16 mouse cellular contexts compared by ENCODE assay signal in the genomic region with DNA sequence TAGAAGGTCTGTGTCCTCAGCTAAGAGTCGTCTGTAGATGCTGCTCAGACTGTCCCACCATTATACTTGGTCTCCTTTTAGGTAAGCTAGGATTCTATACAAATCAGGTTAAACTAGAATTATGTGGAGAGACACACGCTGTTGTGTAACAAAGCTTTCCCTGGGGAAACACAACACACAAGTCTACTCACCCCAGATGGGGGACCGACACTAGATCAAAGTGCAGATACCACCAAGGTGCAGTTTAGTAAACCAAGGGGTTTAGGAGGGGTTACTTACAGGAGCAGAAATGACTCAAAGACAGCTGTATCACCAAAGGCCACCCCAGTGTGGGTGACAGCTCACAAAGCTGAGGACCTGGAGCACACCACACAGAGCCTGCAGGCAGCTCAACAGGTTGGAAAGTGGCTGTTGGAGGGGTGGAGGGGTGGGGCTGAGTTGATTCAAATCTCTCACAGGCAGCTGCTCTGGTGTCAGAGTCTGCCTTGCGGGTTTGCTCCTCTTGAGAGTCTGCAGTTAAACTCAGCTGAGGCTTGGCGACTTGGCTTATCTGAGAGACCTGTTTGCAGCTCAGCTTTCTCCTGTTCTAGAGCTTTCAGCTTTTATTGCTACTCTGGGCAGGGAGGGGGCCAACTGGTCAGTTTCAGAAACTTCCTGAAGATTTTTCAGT. TPM values are rescaled to one million over a fixed set of nuclear protein-coding genes. Genes with fewer than 3 reads are reported as not detected.
DNase-seq lines count a peak whose midpoint lies in the region; ATAC-seq and TF ChIP-seq lines count a peak whose summit lies in the region.
"Had no signal": no experiment of that assay in that cellular context is flagged by ENCODE, and none has a peak within 500 bp of the region (broad histone marks: within the 10 kb centered on the region; RNA-seq: fewer than 3 reads in every experiment).

No protein-coding gene starts in this region.

- no peak overlapping the region for H3K4me2 ChIP-seq in lung, embryonic 14.5 days
- H3K4me2 ChIP-seq: forebrain, embryonic 13.5 days; hindbrain, embryonic 13.5 days; kidney, embryonic 15.5 days had no signal

- H3K27ac ChIP-seq in gastrocnemius, adult 2 months: peak overlapping the region; percentile 71
- H3K27ac ChIP-seq in lung, embryonic 14.5 days (ENCODE audit: low read depth): no peak overlapping the region
- H3K27ac ChIP-seq: forebrain, embryonic 13.5 days; hindbrain, embryonic 13.5 days; kidney, embryonic 15.5 days; left cerebral cortex, adult 2 months; macrophage had no signal

- peak overlapping the region; percentile 43 for H3K4me3 ChIP-seq in gastrocnemius, adult 2 months
- H3K4me3 ChIP-seq in lung, embryonic 14.5 days (ENCODE audit: low read depth, low read length): no peak overlapping the region
- H3K4me3 ChIP-seq: forebrain, embryonic 13.5 days; hindbrain, embryonic 13.5 days; kidney, embryonic 15.5 days; left cerebral cortex, adult 2 months; myocyte had no signal

- peak; percentile 83 for ATAC-seq in common myeloid progenitor, adult 5-6 weeks (replicated peaks; ENCODE audit: low read depth, poor library complexity, severe bottlenecking)
- ATAC-seq in lung, embryonic 14.5 days (ENCODE audit: insufficient read depth): peak; percentile 84
- ATAC-seq: forebrain, embryonic 13.5 days had no signal

- no peak overlapping the region for H3K9ac ChIP-seq in lung, embryonic 14.5 days
- H3K9ac ChIP-seq: forebrain, embryonic 13.5 days; hindbrain, embryonic 13.5 days; kidney, embryonic 15.5 days had no signal

- no peak for DNase-seq in gastrocnemius, adult 2 months
- no peak for DNase-seq in gastrocnemius, adult 18-20 months (ENCODE audit: low spot score)
- peak; percentile 33 for DNase-seq in lung, embryonic 14.5 days
- peak; percentile 11 to 22 for DNase-seq in thymus, adult 18-20 months
- DNase-seq in Muller cell, postnatal 12 days (ENCODE audit: inconsistent ontology term): no peak
- DNase-seq in retina, postnatal 1 day: no peak
- no peak for DNase-seq in cerebellum, adult 11-12 months
- DNase-seq: heart, adult 18-20 months had no signal

- intact Hi-C loops in gastrocnemius, adult 2 months (cut with DNase I): no loop called here

- no peaks in the 10 kb centered on the region for H3K9me3 ChIP-seq in lung, embryonic 14.5 days (ENCODE audit: low read depth, low read length)
- H3K9me3 ChIP-seq: forebrain, embryonic 13.5 days; hindbrain, embryonic 13.5 days; kidney, embryonic 15.5 days had no signal

- H3K36me3 ChIP-seq in lung, embryonic 14.5 days (ENCODE audit: insufficient read depth): no peaks in the 10 kb centered on the region
- H3K36me3 ChIP-seq: G1E; hindbrain, embryonic 13.5 days; kidney, embryonic 15.5 days had no signal

- no peak for TF ChIP-seq CTCF in gastrocnemius, adult 2 months (IDR thresholded peaks at IDR 0.05)
- TF ChIP-seq CTCF in lung, embryonic 14.5 days (IDR thresholded peaks at IDR 0.05; ENCODE audit: low read depth): no peak

- H3K27me3 ChIP-seq in lung, embryonic 14.5 days (ENCODE audit: insufficient read depth, low read length): no peaks in the 10 kb centered on the region
- H3K27me3 ChIP-seq: forebrain, embryonic 13.5 days; hindbrain, embryonic 13.5 days had no signal

- H3K4me1 ChIP-seq in lung, embryonic 14.5 days (ENCODE audit: insufficient read depth): no peaks in the 10 kb centered on the region
- H3K4me1 ChIP-seq: forebrain, embryonic 13.5 days; hindbrain, embryonic 13.5 days; kidney, embryonic 15.5 days had no signal

- 44% methylated on average over 5 of the region's 5 CpGs for WGBS in lung, embryonic 14.5 days

RNA-seq across cellular contexts. Expression of a gene that starts 6.5 kb away (rescaled TPM):
- under 1 TPM; 0.25 to 0.66 TPM for total RNA-seq in gastrocnemius, adult 2 months (2021)
- under 1 TPM; 0.57 to 0.71 TPM for total RNA-seq in gastrocnemius, adult 18-20 months (2021)
- total RNA-seq in common myeloid progenitor, adult 5-6 weeks (2017): 0.32 TPM in 1 of 2 replicates, not detected in the other
- 20.2 and 22.6 TPM in 2 replicates for polyA plus RNA-seq in lung, embryonic 14.5 days (2014; fragmentation: Nextera tagmentation; extraction: Ambion mirVana)
- polyA plus RNA-seq: G1E, macrophage had no signal

Comparison
In these comparisons a context has a peak if more than half of its experiments do, and no peak if none do; other contexts are left out.
1. DNase-seq: peak in lung, embryonic 14.5 days (single experiment) and thymus, adult 18-20 months (2 of 2); none in gastrocnemius, adult 2 months (single experiment), gastrocnemius, adult 18-20 months (single experiment), Muller cell, postnatal 12 days (single experiment), retina, postnatal 1 day (single experiment) and cerebellum, adult 11-12 months (single experiment).